Mouse (Mus musculus): ENCODE data around the gene Stab2. TPM values are rescaled to one million over a fixed set of nuclear protein-coding genes. Genes with fewer than 3 reads are reported as not detected.

Gene Stab2
- 26.9 and 31.7 TPM in 2 replicates for polyA plus RNA-seq (2016; fragmentation: Nextera tagmentation; extraction: Ambion mirVana)

- H3K9me3 ChIP-seq (replicated peaks) = no peaks in the 10 kb centered on the region
- no peak within 1 kb of the TSS; the same call in 1 of the 2 replicates for H3K4me3 ChIP-seq
- no peak within 1 kb of the TSS for H3K27ac ChIP-seq
- no peaks in the 10 kb centered on the region for H3K27me3 ChIP-seq (replicated peaks)
- ATAC-seq = no peak
- H3K36me3 ChIP-seq = no peaks in the 10 kb centered on the region
- no peaks in the 10 kb centered on the region for H3K4me1 ChIP-seq
- no peak within 1 kb of the TSS for H3K9ac ChIP-seq
- H3K4me2 ChIP-seq = no peak within 1 kb of the TSS
- WGBS (ENCODE audit: insufficient replicate concordance) = 41% methylated on average over 8 of the region's 8 CpGs
Observed at GRCm38 (mm10) chr10:87007385-87008214, at the start of gene Stab2. Stab2 (minus strand) TSS chr10:87008025.

GRCm38 (mm10) chr10:87051714-87052113 is 43.9 kb upstream of the Stab2 start:
- H3K4me1 ChIP-seq = no peaks in the 10 kb centered on the region
- no peak overlapping the region for H3K4me3 ChIP-seq
- H3K9me3 ChIP-seq (replicated peaks) = no peaks in the 10 kb centered on the region
- WGBS (ENCODE audit: insufficient replicate concordance) = 44% methylated on average over 4 of the region's 4 CpGs
- no peak overlapping the region for H3K4me2 ChIP-seq
- no peak overlapping the region for H3K9ac ChIP-seq
- no peaks in the 10 kb centered on the region for H3K36me3 ChIP-seq
- H3K27ac ChIP-seq = no peak overlapping the region
- H3K27me3 ChIP-seq (replicated peaks) = no peaks in the 10 kb centered on the region
- ATAC-seq = peak; percentile 82

GRCm38 (mm10) chr10:87049179-87049578 is 41.4 kb upstream of the Stab2 start:
- ATAC-seq = no peak
- Histone ChIP-seq H3K4me2 (no peak overlapping the region), H3K4me1 (no peaks in the 10 kb centered on the region), H3K4me3 (no peak overlapping the region), H3K9me3 (replicated peaks) (no peaks in the 10 kb centered on the region), H3K27ac (no peak overlapping the region), H3K9ac (no peak overlapping the region), H3K36me3 (no peaks in the 10 kb centered on the region), H3K27me3 (replicated peaks) (no peaks in the 10 kb centered on the region)
- 56% methylated on average over 3 of the region's 3 CpGs for WGBS (ENCODE audit: insufficient replicate concordance)

GRCm38 (mm10) chr10:87046931-87047468 is 39.2 kb upstream of the Stab2 start:
- Histone ChIP-seq H3K9ac (no peak overlapping the region), H3K36me3 (no peaks in the 10 kb centered on the region), H3K27me3 (replicated peaks) (no peaks in the 10 kb centered on the region), H3K9me3 (replicated peaks) (no peaks in the 10 kb centered on the region), H3K4me2 (no peak overlapping the region), H3K4me3 (no peak overlapping the region), H3K27ac (no peak overlapping the region), H3K4me1 (no peaks in the 10 kb centered on the region)
- no peak for ATAC-seq
- WGBS (ENCODE audit: insufficient replicate concordance) = 77% methylated on average over 10 of the region's 10 CpGs

DNA sequence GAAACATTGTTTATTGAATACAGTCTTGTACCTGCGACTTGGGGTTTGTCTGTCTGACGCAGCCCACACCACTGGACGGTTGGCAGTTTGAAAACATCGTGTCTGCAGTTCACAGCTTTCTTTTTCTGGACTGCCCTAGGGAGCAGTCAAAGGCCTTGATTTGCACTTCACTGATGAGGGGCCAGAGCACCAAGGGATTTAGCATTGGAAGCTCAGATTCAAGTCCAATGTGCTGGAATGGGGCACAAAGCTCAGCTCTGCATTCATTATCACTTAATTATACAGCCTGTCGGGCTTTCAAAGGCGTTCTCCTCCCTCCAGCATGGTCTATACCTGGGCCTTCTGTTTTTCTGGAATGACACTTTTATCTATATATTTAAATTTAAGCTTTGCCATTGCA is 38.6 kb upstream of the Stab2 start:
- Histone ChIP-seq H3K27me3 (replicated peaks) (no peaks in the 10 kb centered on the region), H3K36me3 (no peaks in the 10 kb centered on the region), H3K27ac (no peak overlapping the region), H3K4me2 (no peak overlapping the region), H3K4me1 (no peaks in the 10 kb centered on the region), H3K4me3 (no peak overlapping the region), H3K9ac (no peak overlapping the region), H3K9me3 (replicated peaks) (no peaks in the 10 kb centered on the region)
- ATAC-seq = no peak
- WGBS (ENCODE audit: insufficient replicate concordance) = 47% methylated on average over 6 of the region's 6 CpGs

- no peak for ATAC-seq
- WGBS (ENCODE audit: insufficient replicate concordance) = 36% methylated on average over 3 of the region's 3 CpGs
- H3K4me2 ChIP-seq = no peak overlapping the region
- no peaks in the 10 kb centered on the region for H3K9me3 ChIP-seq (replicated peaks)
- no peaks in the 10 kb centered on the region for H3K36me3 ChIP-seq
- H3K9ac ChIP-seq = no peak overlapping the region
- H3K27ac ChIP-seq = no peak overlapping the region
- no peaks in the 10 kb centered on the region for H3K27me3 ChIP-seq (replicated peaks)
- H3K4me3 ChIP-seq = no peak overlapping the region
- H3K4me1 ChIP-seq = no peaks in the 10 kb centered on the region
Observed at GRCm38 (mm10) chr10:87045273-87045672, 37.4 kb upstream of the Stab2 start.

DNA sequence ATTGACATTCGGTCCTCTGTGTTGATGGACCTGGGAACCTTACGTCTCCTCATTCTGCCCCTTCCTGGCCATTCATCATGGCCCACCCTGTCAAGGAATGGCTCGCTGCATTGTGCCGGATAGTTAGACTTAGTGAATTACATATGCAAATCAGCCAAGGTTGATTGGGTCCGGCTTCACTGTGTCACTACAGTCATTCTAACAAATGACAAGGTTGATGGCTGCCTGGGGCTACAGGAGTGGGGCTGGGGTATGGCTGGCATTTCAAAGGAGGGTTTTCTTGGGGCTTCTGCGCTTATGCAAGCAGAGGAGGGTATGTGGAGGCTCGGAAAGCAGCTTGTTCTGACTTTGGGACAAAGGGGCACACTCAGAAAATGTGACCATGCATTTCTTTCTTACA is 33.4 kb upstream of the Stab2 start:
- H3K36me3 ChIP-seq = no peaks in the 10 kb centered on the region
- no peak overlapping the region for H3K4me2 ChIP-seq
- no peak overlapping the region for H3K4me3 ChIP-seq
- ATAC-seq = no peak
- 0 out of 2 replicates have a peak, but pooled peaks cover 6% of the 10 kb centered on the region for H3K4me1 ChIP-seq
- no peaks in the 10 kb centered on the region for H3K27me3 ChIP-seq (replicated peaks)
- no peaks in the 10 kb centered on the region for H3K9me3 ChIP-seq (replicated peaks)
- WGBS (ENCODE audit: insufficient replicate concordance) = 74% methylated on average over 7 of the region's 7 CpGs
- H3K9ac ChIP-seq = no peak overlapping the region
- H3K27ac ChIP-seq = no peak overlapping the region

GRCm38 (mm10) chr10:87039800-87040199 is 32.0 kb upstream of the Stab2 start:
- H3K36me3 ChIP-seq = no peaks in the 10 kb centered on the region
- no peak overlapping the region for H3K4me2 ChIP-seq
- H3K4me3 ChIP-seq = no peak overlapping the region
- no peaks in the 10 kb centered on the region for H3K27me3 ChIP-seq (replicated peaks)
- 0 out of 2 replicates have a peak, but pooled peaks cover 6% of the 10 kb centered on the region for H3K4me1 ChIP-seq
- H3K9ac ChIP-seq = no peak overlapping the region
- H3K27ac ChIP-seq = no peak overlapping the region
- ATAC-seq = no peak
- 33% methylated on average over 3 of the region's 3 CpGs for WGBS (ENCODE audit: insufficient replicate concordance)
- no peaks in the 10 kb centered on the region for H3K9me3 ChIP-seq (replicated peaks)

- Histone ChIP-seq H3K4me1 (0 out of 2 replicates have a peak, but pooled peaks cover 6% of the 10 kb centered on the region), H3K9ac (no peak overlapping the region), H3K9me3 (replicated peaks) (no peaks in the 10 kb centered on the region), H3K27ac (no peak overlapping the region), H3K27me3 (replicated peaks) (no peaks in the 10 kb centered on the region), H3K36me3 (no peaks in the 10 kb centered on the region), H3K4me2 (no peak overlapping the region), H3K4me3 (no peak overlapping the region)
- ATAC-seq = no peak
- 48% methylated on average over 6 of the region's 6 CpGs for WGBS (ENCODE audit: insufficient replicate concordance)
Observed at GRCm38 (mm10) chr10:87039340-87039739, 31.5 kb upstream of the Stab2 start.

- no peak overlapping the region for H3K4me3 ChIP-seq
- no peaks in the 10 kb centered on the region for H3K27me3 ChIP-seq (replicated peaks)
- no peak overlapping the region for H3K27ac ChIP-seq
- 33% methylated on average over 5 of the region's 5 CpGs for WGBS (ENCODE audit: insufficient replicate concordance)
- 0 out of 2 replicates have a peak, but pooled peaks cover 6% of the 10 kb centered on the region for H3K4me1 ChIP-seq
- no peak overlapping the region for H3K4me2 ChIP-seq
- no peak for ATAC-seq
- no peak overlapping the region for H3K9ac ChIP-seq
- H3K36me3 ChIP-seq = no peaks in the 10 kb centered on the region
- no peaks in the 10 kb centered on the region for H3K9me3 ChIP-seq (replicated peaks)
Observed at GRCm38 (mm10) chr10:87037062-87037461, 29.2 kb upstream of the Stab2 start.

GRCm38 (mm10) chr10:87036271-87036703 is 28.5 kb upstream of the Stab2 start:
- 0 out of 2 replicates have a peak, but pooled peaks cover 6% of the 10 kb centered on the region for H3K4me1 ChIP-seq
- H3K4me3 ChIP-seq = no peak overlapping the region
- H3K27ac ChIP-seq = no peak overlapping the region
- ATAC-seq = no peak
- H3K9ac ChIP-seq = no peak overlapping the region
- no peaks in the 10 kb centered on the region for H3K9me3 ChIP-seq (replicated peaks)
- no peaks in the 10 kb centered on the region for H3K36me3 ChIP-seq
- 73% methylated on average over 14 of the region's 14 CpGs for WGBS (ENCODE audit: insufficient replicate concordance)
- no peak overlapping the region for H3K4me2 ChIP-seq
- no peaks in the 10 kb centered on the region for H3K27me3 ChIP-seq (replicated peaks)

DNA sequence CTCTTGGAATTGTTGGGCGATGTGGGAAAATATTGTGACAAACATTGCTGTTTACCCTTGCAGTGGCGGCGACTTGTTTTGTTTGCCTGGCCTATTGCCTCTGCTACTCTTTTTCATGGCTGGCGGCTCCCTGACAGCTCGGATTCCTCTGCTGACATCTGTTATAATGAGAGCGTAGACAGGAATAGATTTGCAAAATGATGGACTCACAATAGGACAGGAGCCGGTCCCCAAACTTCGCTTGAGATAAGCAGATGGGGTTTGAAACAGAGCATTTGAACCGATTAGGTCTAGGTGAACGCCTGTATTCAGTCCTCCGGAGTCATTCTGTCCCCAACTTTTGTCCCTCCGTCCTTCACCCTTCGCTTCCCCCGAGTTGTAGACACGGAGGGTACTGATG is 28.0 kb upstream of the Stab2 start:
- ATAC-seq = no peak
- H3K9me3 ChIP-seq (replicated peaks) = no peaks in the 10 kb centered on the region
- H3K36me3 ChIP-seq = no peaks in the 10 kb centered on the region
- H3K4me1 ChIP-seq = 0 out of 2 replicates have a peak, but pooled peaks cover 6% of the 10 kb centered on the region
- WGBS (ENCODE audit: insufficient replicate concordance) = 74% methylated on average over 15 of the region's 15 CpGs
- H3K27ac ChIP-seq = no peak overlapping the region
- H3K27me3 ChIP-seq (replicated peaks) = no peaks in the 10 kb centered on the region
- no peak overlapping the region for H3K9ac ChIP-seq
- H3K4me3 ChIP-seq = no peak overlapping the region
- no peak overlapping the region for H3K4me2 ChIP-seq

Data from liver, embryonic 12.5 days (tissue).